Mouse (Mus musculus) lung, adult 18-20 months (tissue): ENCODE measurements around the gene Smc5.
A peak's percentile ranks its signal among the peaks of the same experiment; 100 is the strongest.

Experiments
- DNase-seq, 2 experiments: peaks; one replicate each; pipeline ENCODE4 v3.0.0; 2022; ENCODE audit warnings: mixed read lengths in 2 of 2

Gene Smc5

GRCm38 (mm10) chr19:23273355-23274053 is at the start of gene Smc5:
TSS of gene Smc5 (minus strand) at chr19:23273897.
- DNase-seq, result peak; percentile 88 to 92

- DNase-seq, result peak; percentile 6 to 11
Observed at GRCm38 (mm10) chr19:23323107-23323506, 49.4 kb upstream of the Smc5 start.

- DNase-seq, result no peak
Observed at GRCm38 (mm10) chr19:23317989-23318358, 44.3 kb upstream of the Smc5 start.

DNA sequence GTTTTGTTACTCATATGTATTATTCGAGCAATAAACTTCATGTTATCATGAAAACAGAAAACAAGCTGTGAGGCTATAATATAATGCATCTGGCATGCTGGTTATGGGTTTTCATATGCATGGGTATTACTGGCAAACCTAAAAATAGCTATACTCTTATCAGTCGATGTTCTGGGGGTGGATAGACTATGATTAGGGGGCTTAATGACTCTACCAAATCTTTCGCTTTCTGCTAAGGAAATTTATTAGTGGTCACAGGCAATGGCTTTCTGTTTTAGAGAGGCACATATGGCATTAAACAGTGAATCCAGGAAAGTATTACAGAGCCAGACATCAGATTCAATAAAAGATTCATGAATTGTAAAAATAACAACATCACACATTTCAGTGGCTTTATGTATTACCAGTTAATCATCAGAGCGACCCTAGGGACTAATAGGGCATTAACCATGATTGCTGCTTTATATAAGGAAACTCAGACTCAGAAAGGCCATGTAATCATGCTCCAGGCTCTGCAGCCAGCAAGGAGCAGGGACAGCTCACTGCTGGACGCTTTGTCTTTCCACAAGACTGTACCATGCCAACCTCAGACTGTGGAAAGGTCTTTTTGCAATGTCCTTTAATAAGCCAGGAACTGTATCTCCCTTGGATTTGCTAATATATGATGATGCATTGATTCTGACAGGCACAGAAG is 43.7 kb upstream of the Smc5 start:
- DNase-seq, result no peak

DNA sequence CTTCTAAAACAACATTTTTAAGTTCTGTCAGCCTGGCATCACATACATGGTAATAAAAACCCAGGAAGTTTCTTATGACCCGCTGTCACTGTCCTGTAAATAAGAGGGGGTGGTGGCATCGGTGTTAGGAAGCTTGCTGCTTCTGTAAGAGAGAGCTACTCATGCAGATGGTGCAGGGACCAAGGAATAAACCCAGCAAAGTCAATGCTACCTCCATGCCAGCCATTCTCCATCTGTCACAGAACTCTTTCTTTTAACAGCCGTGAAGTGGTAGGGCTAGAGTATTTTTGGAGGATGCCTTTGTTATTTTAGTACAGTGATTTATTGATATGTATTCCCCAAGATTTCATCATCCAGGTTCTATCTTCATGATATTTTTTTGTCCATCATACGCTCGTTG is 43.2 kb upstream of the Smc5 start:
- DNase-seq, result no peak

- no peak for DNase-seq
Observed at GRCm38 (mm10) chr19:23309979-23310378, 36.3 kb upstream of the Smc5 start.

- no peak for DNase-seq
Observed at GRCm38 (mm10) chr19:23306671-23307070, 33.0 kb upstream of the Smc5 start.

GRCm38 (mm10) chr19:23299987-23300386 is 26.3 kb upstream of the Smc5 start:
- no peak for DNase-seq

GRCm38 (mm10) chr19:23298917-23299316 is 25.2 kb upstream of the Smc5 start:
- DNase-seq, result no peak

DNA sequence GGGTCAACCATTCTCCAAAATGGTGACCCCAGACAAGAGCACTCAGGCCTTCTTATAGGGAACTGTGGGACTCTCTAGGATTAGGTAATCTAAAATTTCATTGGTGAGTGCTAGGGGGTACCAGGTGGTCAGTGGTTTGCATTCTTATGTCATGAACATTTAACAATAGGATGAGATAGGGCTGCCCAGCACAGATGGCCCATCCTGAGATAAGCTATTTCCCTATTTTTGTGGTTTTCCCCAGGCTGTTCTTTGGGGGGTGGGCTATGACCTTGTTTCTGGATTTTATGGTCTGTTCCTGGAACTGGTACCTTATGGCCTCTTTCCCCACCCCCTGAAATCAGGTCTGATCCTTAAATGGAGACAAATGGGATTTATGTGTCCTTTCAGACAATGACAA is 23.5 kb upstream of the Smc5 start:
- no peak for DNase-seq

- DNase-seq, result no peak
Observed at GRCm38 (mm10) chr19:23289251-23289650, 15.6 kb upstream of the Smc5 start.

GRCm38 (mm10) chr19:23281911-23282660 is 8.4 kb upstream of the Smc5 start:
- DNase-seq, result no peak

- DNase-seq, result no peak
Observed at GRCm38 (mm10) chr19:23274054-23274724, 492 bp upstream of the Smc5 start.

GRCm38 (mm10) chr19:23256771-23257170 is 16.9 kb downstream of the Smc5 start:
- DNase-seq, result no peak

- no peak for DNase-seq
Observed at GRCm38 (mm10) chr19:23246473-23246872, 27.2 kb downstream of the Smc5 start.

- peak in 1 of 2 experiments; percentile 24 for DNase-seq
Observed at GRCm38 (mm10) chr19:23225065-23225464, 48.6 kb downstream of the Smc5 start.

DNA sequence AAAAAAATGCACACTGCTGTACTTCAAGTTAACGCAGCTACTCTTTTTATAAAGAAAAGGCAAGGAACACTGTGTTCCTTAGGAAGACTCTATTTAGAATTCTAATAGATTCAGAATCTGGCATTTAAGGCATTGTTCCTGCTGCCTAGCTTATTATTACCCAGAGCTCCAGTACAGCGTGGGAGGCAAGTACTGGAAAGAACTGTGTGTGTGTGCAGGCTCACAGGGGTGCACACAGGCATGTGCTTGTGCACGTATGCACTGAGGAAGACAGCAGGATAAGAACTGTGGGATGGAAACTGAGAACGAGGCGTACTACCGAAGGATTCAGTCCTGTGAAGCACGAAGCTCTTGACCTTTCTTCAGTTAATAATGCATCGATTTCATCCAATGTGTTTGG is 59.4 kb downstream of the Smc5 start:
- DNase-seq, result no peak

GRCm38 (mm10) chr19:23211325-23211724 is 62.4 kb downstream of the Smc5 start:
- no peak for DNase-seq

GRCm38 (mm10) chr19:23203505-23204053 is 70.1 kb downstream of the Smc5 start:
- no peak for DNase-seq

- no peak for DNase-seq
Observed at GRCm38 (mm10) chr19:23202106-23202505, 71.6 kb downstream of the Smc5 start.

DNA sequence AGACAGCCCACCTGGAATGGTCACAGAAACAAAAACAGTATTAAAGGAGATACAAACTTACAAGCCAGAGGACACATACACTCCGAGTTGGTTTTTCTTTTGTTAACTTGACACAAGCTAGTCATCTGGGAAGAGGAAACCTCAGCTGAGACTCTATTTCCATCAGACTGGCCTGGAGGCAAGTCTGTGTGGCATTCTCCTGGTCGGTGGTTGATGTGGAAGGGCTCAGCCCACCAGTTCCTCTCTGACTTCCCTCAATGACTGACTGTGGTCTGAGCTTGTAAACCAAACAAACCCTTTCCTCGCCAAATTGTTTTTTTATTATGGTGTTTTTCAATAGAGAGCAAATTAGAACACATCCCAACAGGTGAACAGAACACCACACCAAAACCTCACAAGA is 80.6 kb downstream of the Smc5 start:
- no peak for DNase-seq

- no peak for DNase-seq
Observed at GRCm38 (mm10) chr19:23191486-23191885, 82.2 kb downstream of the Smc5 start.

- no peak for DNase-seq
Observed at GRCm38 (mm10) chr19:23189744-23190143, 84.0 kb downstream of the Smc5 start.
